Mouse (Mus musculus): ENCODE measurements at regions not wholly inside any gene's neighbourhood (a gene's known extent, or its start where the extent isn't known, plus 50 kb on each side); places are given as distances from the start of the nearest gene placed in this dataset.
A peak's percentile ranks its signal among the peaks of the same experiment; 100 is the strongest.

DNA sequence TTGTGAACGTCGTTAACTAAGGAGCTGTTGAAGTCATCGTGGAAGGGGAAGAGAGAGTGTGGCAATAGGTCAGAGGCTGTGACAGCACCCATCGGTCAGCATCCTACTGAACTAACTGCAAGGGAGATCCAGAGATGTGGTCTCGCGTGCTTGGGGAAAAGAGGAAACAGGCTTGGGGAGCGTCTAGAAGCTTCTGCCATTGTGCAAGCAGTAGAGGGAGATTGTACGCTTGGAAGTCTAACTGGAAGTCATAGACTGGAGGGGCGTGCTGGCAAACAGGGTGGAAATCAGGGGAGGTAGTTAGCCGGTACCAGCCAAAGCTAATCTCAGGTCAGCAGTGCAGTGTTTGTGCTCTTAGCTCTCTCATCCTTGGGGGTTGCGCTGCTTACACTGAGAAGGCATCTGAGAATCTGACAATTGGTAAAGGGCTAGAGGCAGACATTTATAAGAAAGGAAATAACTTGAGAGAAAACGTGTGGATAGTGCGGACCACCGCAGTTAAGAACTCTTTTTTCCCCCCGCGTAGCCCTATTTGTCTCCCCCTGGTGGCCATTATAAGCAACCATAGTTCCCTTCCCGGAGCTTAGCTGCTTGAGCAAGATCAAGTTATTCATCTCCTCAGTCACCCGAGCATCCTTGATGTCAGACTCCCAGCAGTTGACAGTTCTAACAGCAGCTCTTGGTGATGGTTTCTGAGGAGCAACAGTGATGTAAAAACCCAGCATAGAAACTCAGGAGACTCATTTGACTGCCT is 151.5 kb downstream of the 4933412E24Rik start:
- ATAC-seq (replicated peaks in 1 of 2; ENCODE audit: insufficient read depth in 1 of 2, low FRiP score in 2 of 2, low TSS enrichment in 1 of 2, low read depth in 1 of 2, poor library complexity in 2 of 2, severe bottlenecking in 2 of 2): peak; percentile 57 to 61

GRCm38 (mm10) chr15:59852271-59853000 is 164.0 kb downstream of the 4933412E24Rik start:
- no peak for ATAC-seq (replicated peaks in 1 of 2; ENCODE audit: insufficient read depth in 1 of 2, low FRiP score in 2 of 2, low TSS enrichment in 1 of 2, low read depth in 1 of 2, poor library complexity in 2 of 2, severe bottlenecking in 2 of 2)

DNA sequence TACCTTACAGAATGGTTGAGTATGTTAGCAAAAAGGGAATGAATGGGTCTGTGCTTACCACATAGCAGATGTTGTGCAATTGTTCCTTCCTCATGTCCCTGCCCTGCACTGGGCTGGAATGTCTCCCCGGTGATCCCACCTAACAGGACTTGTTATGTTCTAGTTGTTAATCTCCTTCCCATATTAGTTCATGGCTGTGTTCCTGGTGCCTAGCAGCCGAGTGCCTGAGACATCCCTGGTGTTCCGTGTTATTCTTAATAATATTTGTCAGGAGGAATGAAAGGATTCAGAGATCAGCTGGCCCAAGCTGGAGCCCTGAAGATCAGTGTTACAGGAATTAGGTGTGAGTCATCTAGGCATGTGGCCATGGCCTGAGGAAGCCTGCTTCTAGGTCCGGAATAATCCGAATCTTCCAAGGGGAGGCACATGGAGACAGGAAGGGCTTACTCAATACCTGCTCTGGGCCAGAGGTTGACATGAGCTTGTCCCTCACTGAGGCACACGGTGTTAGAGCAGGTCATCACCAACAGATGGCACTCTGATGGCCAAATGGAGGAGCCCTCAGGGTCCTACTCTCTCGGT is 171.2 kb downstream of the 4933412E24Rik start:
- ATAC-seq (replicated peaks in 1 of 2; ENCODE audit: insufficient read depth in 1 of 2, low FRiP score in 2 of 2, low TSS enrichment in 1 of 2, low read depth in 1 of 2, poor library complexity in 2 of 2, severe bottlenecking in 2 of 2): peak in 1 of 2 experiments; percentile 42; a peak in 1 of 4 replicates

DNA sequence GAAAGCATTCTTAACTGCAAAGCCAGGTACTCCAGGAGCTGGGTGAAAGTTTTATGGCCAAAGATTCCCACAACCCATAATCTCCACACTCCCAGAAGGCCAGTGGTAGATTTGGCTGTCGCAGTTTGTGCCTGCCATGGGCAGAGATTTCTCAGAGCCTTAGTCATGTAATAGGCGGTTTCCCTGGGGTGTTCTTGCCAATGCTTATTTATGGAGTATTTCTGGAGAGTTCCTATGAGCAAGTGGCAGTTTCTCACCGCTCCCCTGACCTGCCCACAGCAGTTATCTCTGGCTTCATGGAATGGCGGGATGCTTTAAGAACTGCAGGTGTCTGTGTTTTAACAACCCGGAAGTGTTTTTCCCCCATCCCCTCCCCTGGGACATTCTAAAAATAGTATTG is 179.8 kb downstream of the 4933412E24Rik start:
- no peak for ATAC-seq (replicated peaks in 1 of 2; ENCODE audit: insufficient read depth in 1 of 2, low FRiP score in 2 of 2, low TSS enrichment in 1 of 2, low read depth in 1 of 2, poor library complexity in 2 of 2, severe bottlenecking in 2 of 2)

- no peak for ATAC-seq (replicated peaks in 1 of 2; ENCODE audit: insufficient read depth in 1 of 2, low FRiP score in 2 of 2, low TSS enrichment in 1 of 2, low read depth in 1 of 2, poor library complexity in 2 of 2, severe bottlenecking in 2 of 2)
Measured at GRCm38 (mm10) chr15:59833232-59833631, 183.2 kb downstream of the 4933412E24Rik start.

DNA sequence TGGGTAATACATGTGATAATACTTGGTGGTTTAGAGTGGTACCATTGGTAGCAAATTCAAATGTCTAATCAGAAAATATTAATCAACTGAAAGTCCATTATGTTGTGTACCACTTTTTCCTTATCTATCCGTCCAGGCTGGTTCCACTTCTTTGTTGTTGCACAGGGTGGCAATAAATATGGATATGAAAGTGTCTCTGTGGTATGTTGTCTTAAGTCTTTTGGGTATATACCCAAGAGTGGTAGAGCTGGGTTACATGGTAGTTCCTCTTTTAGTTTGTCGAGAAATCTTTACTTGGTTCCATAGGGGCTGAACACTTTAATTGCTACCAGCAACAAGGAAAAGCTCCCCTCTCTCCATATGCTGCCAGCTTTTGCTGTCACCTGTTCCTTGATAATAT is 184.9 kb downstream of the 4933412E24Rik start:
- ATAC-seq (replicated peaks in 1 of 2; ENCODE audit: insufficient read depth in 1 of 2, low FRiP score in 2 of 2, low TSS enrichment in 1 of 2, low read depth in 1 of 2, poor library complexity in 2 of 2, severe bottlenecking in 2 of 2): peak; percentile 46 to 55

- ATAC-seq (replicated peaks in 1 of 2; ENCODE audit: insufficient read depth in 1 of 2, low FRiP score in 2 of 2, low TSS enrichment in 1 of 2, low read depth in 1 of 2, poor library complexity in 2 of 2, severe bottlenecking in 2 of 2): peak in 1 of 2 experiments; percentile 57; a peak in 1 of 4 replicates
Measured at GRCm38 (mm10) chr15:59830553-59831462, 185.6 kb downstream of the 4933412E24Rik start.

DNA sequence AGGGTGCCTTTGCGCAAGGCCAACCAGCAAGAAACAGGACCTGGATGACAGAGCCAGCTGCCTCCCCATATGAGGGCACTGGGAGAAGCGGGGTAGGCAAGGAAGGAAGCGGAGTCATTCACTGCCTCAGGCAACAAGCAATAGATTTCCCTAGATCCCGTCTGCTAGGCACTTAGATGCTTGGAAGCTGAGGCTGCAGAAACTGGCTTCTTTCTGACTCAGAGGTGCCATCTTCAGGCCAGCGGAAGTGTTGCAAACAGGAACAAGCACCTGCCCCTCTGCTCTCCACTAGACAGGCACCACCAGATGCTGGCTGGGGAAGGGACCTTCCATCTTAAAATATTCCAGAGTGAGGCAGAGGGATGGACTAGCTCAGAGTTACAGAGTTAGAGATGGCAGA is 188.0 kb downstream of the 4933412E24Rik start:
- ATAC-seq (replicated peaks in 1 of 2; ENCODE audit: insufficient read depth in 1 of 2, low FRiP score in 2 of 2, low TSS enrichment in 1 of 2, low read depth in 1 of 2, poor library complexity in 2 of 2, severe bottlenecking in 2 of 2): peak; percentile 59 to 66

DNA sequence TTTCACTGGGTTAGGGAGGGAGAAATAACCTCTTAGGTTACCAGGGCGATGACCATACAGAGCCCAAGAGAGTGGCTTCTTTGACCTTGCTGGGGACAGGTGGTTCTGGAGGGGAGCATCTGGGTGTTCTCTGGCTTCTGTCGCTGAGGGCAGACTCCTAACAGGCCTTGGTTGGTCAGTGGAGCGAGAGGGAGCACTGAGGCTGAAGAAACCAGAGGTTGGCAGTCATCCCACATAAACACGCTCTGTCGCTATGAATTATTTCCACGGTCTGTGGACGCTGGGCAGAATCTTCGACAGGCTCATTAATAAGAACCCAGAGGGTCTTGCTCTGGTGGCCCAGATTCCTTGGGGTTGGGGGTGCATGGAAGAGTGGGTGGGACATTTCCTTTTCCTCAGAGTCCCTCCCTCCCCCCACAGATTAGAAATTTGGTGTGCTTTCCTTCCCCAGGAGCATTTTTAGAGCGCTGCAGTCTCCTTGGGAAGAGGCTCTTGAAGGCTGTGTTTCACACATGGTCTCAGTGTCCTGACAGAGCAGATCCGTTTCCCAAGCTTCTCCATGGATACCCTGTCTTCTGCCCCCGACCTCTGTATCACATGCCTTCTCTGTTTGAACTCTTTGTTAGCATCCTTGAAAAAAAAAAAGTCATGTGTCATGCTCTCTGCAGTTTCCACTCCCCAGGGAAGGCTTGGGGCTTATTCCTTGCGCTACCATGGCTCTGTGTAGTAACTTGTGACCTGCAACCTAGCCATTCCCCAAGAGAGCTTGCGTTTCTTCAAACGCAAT is 190.1 kb downstream of the 4933412E24Rik start:
- ATAC-seq (replicated peaks in 1 of 2; ENCODE audit: insufficient read depth in 1 of 2, low FRiP score in 2 of 2, low TSS enrichment in 1 of 2, low read depth in 1 of 2, poor library complexity in 2 of 2, severe bottlenecking in 2 of 2): no peak

DNA sequence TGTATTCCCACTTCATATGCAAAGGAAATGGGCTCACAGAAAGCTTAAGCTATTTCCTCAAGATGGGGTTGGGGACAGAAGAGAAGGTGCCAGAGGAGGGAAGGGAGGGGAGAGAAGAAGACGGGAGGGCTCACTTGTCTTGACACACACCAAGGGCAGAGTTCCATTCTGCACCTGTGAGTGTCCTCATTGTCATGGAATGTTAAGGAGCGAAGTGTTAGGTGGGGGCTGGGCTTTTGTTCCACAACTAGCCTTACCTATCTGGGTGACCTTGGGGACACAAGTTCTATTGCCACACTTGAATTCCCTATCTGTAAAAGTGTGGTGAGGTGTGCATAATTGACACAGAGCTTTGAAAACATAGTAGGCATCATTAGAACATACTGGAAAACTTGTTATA is 192.5 kb downstream of the 4933412E24Rik start:
- no peak for ATAC-seq (replicated peaks in 1 of 2; ENCODE audit: insufficient read depth in 1 of 2, low FRiP score in 2 of 2, low TSS enrichment in 1 of 2, low read depth in 1 of 2, poor library complexity in 2 of 2, severe bottlenecking in 2 of 2)

GRCm38 (mm10) chr15:59822995-59823681 is 193.3 kb downstream of the 4933412E24Rik start:
- no peak for ATAC-seq (replicated peaks in 1 of 2; ENCODE audit: insufficient read depth in 1 of 2, low FRiP score in 2 of 2, low TSS enrichment in 1 of 2, low read depth in 1 of 2, poor library complexity in 2 of 2, severe bottlenecking in 2 of 2)

- no peak for ATAC-seq (replicated peaks in 1 of 2; ENCODE audit: insufficient read depth in 1 of 2, low FRiP score in 2 of 2, low TSS enrichment in 1 of 2, low read depth in 1 of 2, poor library complexity in 2 of 2, severe bottlenecking in 2 of 2)
Measured at GRCm38 (mm10) chr15:59820317-59820716, 196.1 kb downstream of the 4933412E24Rik start.

DNA sequence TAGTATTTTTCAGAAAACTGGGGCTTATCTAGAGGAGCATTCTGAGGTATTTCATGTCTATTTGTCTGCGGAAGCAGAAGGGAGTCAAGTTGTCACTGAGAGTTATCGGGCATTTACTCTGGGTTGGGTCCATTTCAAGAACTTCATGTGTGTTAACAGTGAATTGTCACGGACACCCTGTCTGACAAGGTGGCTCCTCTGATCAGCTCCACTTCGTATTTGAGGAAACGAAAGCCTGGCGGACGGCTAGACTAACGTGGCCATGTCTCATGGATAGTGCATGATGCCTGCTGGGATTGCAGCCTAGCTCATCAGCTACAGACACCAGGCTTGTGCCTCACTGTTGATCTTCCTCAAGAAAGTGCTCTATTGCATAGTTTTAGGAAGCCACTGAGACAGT is 200.4 kb downstream of the 4933412E24Rik start:
- ATAC-seq (replicated peaks in 1 of 2; ENCODE audit: insufficient read depth in 1 of 2, low FRiP score in 2 of 2, low TSS enrichment in 1 of 2, low read depth in 1 of 2, poor library complexity in 2 of 2, severe bottlenecking in 2 of 2): no peak

DNA sequence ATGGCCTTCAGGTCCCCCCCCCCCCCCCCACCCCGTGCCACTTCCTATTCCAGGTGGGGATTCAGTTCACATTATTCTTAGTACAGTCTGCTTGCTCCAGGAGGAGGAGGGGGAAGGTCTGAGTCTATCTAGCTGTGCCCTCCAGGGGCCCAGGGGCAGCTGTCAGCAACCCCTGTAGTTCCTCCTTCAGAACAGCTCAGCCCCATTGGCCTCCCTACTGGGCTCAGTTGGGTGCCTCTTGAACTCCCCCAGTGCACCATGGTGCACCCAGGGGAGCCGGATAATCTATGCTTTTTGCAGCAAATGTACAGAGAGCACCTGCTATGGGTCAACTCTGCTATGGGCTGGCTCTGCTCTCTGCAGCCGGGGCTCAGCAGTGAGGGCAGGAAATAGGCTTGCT is 204.8 kb downstream of the 4933412E24Rik start:
- ATAC-seq (replicated peaks in 1 of 2; ENCODE audit: insufficient read depth in 1 of 2, low FRiP score in 2 of 2, low TSS enrichment in 1 of 2, low read depth in 1 of 2, poor library complexity in 2 of 2, severe bottlenecking in 2 of 2): peak; percentile 29 to 49; a peak in 2 of 4 replicates

DNA sequence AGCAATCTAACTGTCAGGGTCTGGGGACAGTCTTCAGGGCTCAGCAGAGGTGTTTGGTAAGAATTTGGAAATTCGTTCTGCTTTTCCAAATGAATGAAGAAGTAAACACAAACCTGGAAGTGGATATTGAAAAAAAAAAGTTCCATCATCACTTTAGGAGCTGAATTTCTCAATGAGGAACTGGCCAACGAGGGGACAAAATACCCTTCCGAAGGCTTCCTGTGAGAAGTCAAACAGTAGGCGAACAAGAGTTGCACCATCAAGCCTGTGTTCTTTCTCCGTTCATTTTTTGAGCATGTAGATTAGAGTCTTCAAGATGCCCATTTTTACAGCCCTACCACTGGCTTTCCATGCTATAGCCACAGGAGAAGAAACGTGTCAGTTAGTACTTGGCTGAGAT is 207.1 kb downstream of the 4933412E24Rik start:
- ATAC-seq (replicated peaks in 1 of 2; ENCODE audit: insufficient read depth in 1 of 2, low FRiP score in 2 of 2, low TSS enrichment in 1 of 2, low read depth in 1 of 2, poor library complexity in 2 of 2, severe bottlenecking in 2 of 2): peak in 1 of 2 experiments; percentile 26; a peak in 1 of 4 replicates

GRCm38 (mm10) chr15:59807723-59808122 is 208.7 kb downstream of the 4933412E24Rik start:
- ATAC-seq (replicated peaks in 1 of 2; ENCODE audit: insufficient read depth in 1 of 2, low FRiP score in 2 of 2, low TSS enrichment in 1 of 2, low read depth in 1 of 2, poor library complexity in 2 of 2, severe bottlenecking in 2 of 2): peak; percentile 38 to 70; a peak in 2 of 4 replicates
